Mouse (Mus musculus) G1E (cell line): Measurements from ENCODE around the gene Stab2. TPM values are rescaled to one million over a fixed set of nuclear protein-coding genes. Genes with fewer than 3 reads are reported as not detected.

Experiments used
- ATAC-seq: 2 replicates; pipeline ENCODE4 v1.8.0; 2016; ENCODE audit warnings: mild to moderate bottlenecking; ENCODE audit not compliant: insufficient number of reproducible peaks, poor library complexity, low FRiP score, severe bottlenecking; ENCODE audit errors: extremely low read depth
- DNase-seq: peaks from one replicate; pipeline ENCODE4 v3.0.0; 2012; ENCODE audit warnings: low spot score
- H3K27me3 ChIP-seq: 2 replicates; pipeline ENCODE4 v1.6.1; 2012; ENCODE audit warnings: mild to moderate bottlenecking, low read length, inconsistent platforms; ENCODE audit not compliant: insufficient read depth
- H3K36me3 ChIP-seq: replicated peaks from 2 replicates; pipeline ENCODE3; 2012; ENCODE audit warnings: mild to moderate bottlenecking, inconsistent platforms
- H3K4me1 ChIP-seq: 2 replicates; pipeline ENCODE4 v1.6.1; 2012; ENCODE audit warnings: low read depth, low read length, inconsistent platforms, mixed read lengths; ENCODE audit not compliant: insufficient read depth
- H3K4me3 ChIP-seq: 2 replicates; pipeline ENCODE4 v1.5.1; 2012; ENCODE audit warnings: low read depth, mild to moderate bottlenecking, inconsistent platforms, low read length, moderate library complexity, mixed read lengths
- H3K9me3 ChIP-seq: replicated peaks from 2 replicates; pipeline ENCODE4 v1.6.1; 2012; ENCODE audit warnings: inconsistent platforms
- CTCF ChIP-seq: IDR thresholded peaks from 2 replicates; pipeline ENCODE4 v1.5.1; 2012; ENCODE audit warnings: low read depth, low read length, inconsistent platforms, mixed read lengths
- GATA1 ChIP-seq: IDR thresholded peaks from 2 replicates; pipeline ENCODE4 v1.6.1; 2012; ENCODE audit warnings: borderline replicate concordance, low read length, inconsistent platforms, mixed read lengths
- GATA2 ChIP-seq: IDR thresholded peaks from 2 replicates; pipeline ENCODE4 v1.6.1; 2012; ENCODE audit warnings: low read depth, low read length, inconsistent platforms, borderline replicate concordance
- POLR2AphosphoS5 ChIP-seq: IDR thresholded peaks from 2 replicates; pipeline ENCODE4 v1.6.1; 2012; ENCODE audit warnings: low read depth, low read length, inconsistent platforms; ENCODE audit not compliant: insufficient replicate concordance
- TAL1 ChIP-seq: conservative IDR thresholded peaks from 2 replicates; pipeline ENCODE4 v1.6.1; 2012; ENCODE audit warnings: low read depth, low read length, inconsistent platforms, mixed read lengths
- polyA plus RNA-seq: library from polyadenylated mRNA; stranded (reverse); fragments of >175 nt; gene quantifications from 2 replicates; pipeline ENCODE4 v1.2.3, GENCODE M21; 2012
- total RNA-seq, 2 experiments: library from RNA; stranded (forward) in 1 of 2; stranded (reverse) in 1 of 2; fragments of 200-1000 nt in 1 of 2; fragments of >200 nt in 1 of 2; fragmentation: Nextera tagmentation in 1 of 2; gene quantifications; 2 replicates each; pipeline ENCODE4 v1.2.3; 2014 to 2017

Gene Stab2
- total and polyA plus RNA-seq, 3 experiments, result under 0.01 to 29.7 TPM; not detected in 1

- no peak for ATAC-seq
- Histone ChIP-seq H3K9me3 (peaks cover 2% of the 10 kb centered on the region; the same call in 1 of the 2 replicates), H3K27me3 (no peaks in the 10 kb centered on the region), H3K4me3 (no peak overlapping the region), H3K36me3 (no peaks in the 10 kb centered on the region), H3K4me1 (no peaks in the 10 kb centered on the region)
- DNase-seq, result no peak
- TF ChIP-seq TAL1 (no peak), POLR2AphosphoS5 (no peak), CTCF (no peak), GATA2 (no peak), GATA1 (no peak)
Observed at GRCm38 (mm10) chr10:86933180-86933695, 74.6 kb downstream of the Stab2 start.

- no peak for TF ChIP-seq GATA1
- TF ChIP-seq TAL1, result no peak
- TF ChIP-seq GATA2, result no peak
- no peak for TF ChIP-seq POLR2AphosphoS5
- TF ChIP-seq CTCF, result no peak
- Histone ChIP-seq H3K4me3 (no peak overlapping the region), H3K27me3 (no peaks in the 10 kb centered on the region), H3K4me1 (no peaks in the 10 kb centered on the region), H3K9me3 (no peaks in the 10 kb centered on the region), H3K36me3 (no peaks in the 10 kb centered on the region)
- ATAC-seq, result no peak
- DNase-seq, result no peak
Observed at GRCm38 (mm10) chr10:86923602-86924001, 84.2 kb downstream of the Stab2 start.

GRCm38 (mm10) chr10:86915595-86915994, 92.2 kb downstream of the Stab2 start:
- no peak for TF ChIP-seq GATA2
- no peak for TF ChIP-seq CTCF
- TF ChIP-seq TAL1, result no peak
- no peak for TF ChIP-seq POLR2AphosphoS5
- TF ChIP-seq GATA1, result no peak
- Histone ChIP-seq H3K27me3 (no peaks in the 10 kb centered on the region), H3K9me3 (no peaks in the 10 kb centered on the region), H3K36me3 (no peaks in the 10 kb centered on the region), H3K4me3 (no peak overlapping the region), H3K4me1 (no peaks in the 10 kb centered on the region)
- DNase-seq (no peak), ATAC-seq (no peak)

- Histone ChIP-seq H3K4me3 (no peak overlapping the region; the same call in 1 of the 2 replicates), H3K9me3 (peaks cover 7% of the 10 kb centered on the region), H3K27me3 (no peaks in the 10 kb centered on the region; the same call in 1 of the 2 replicates), H3K36me3 (no peaks in the 10 kb centered on the region), H3K4me1 (no peaks in the 10 kb centered on the region)
- no peak for DNase-seq
- ATAC-seq, result no peak
- TF ChIP-seq GATA1 (no peak), TAL1 (no peak), POLR2AphosphoS5 (no peak), GATA2 (no peak), CTCF (no peak)
Observed at GRCm38 (mm10) chr10:86908562-86908961, 99.3 kb downstream of the Stab2 start.

DNA sequence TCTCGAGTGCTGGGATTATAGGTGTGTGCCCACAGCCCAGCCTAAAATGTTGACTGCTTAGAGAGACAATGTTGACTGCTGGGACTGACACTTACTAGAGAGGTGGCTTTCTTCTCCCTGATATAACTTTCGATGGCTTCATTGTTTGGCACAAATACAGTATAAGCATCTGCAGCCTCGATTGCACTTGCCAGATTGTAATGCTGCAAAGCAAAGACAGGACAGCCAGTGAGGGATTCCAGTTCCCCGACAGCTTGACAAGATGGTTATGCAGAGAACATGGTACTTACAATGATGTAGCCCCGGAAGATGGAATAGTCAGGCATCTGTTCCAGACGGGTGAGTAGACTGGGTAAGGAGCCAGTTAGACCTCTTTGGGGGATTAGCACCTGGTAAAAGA, 100.8 kb downstream of the Stab2 start:
- ATAC-seq, result no peak
- TF ChIP-seq POLR2AphosphoS5 (no peak), GATA1 (no peak), TAL1 (no peak), CTCF (no peak)
- Histone ChIP-seq H3K36me3 (no peaks in the 10 kb centered on the region), H3K4me1 (no peaks in the 10 kb centered on the region), H3K27me3 (no peaks in the 10 kb centered on the region; the same call in 1 of the 2 replicates), H3K9me3 (peaks cover 7% of the 10 kb centered on the region), H3K4me3 (no peak overlapping the region)
- no peak for DNase-seq

GRCm38 (mm10) chr10:86895531-86895930, 112.3 kb downstream of the Stab2 start:
- H3K4me3 ChIP-seq, result no peak overlapping the region
- 0 out of 2 replicates have a peak, but pooled peaks cover 1% of the 10 kb centered on the region for H3K27me3 ChIP-seq
- ATAC-seq (no peak), DNase-seq (no peak)
- H3K9me3 ChIP-seq, result no peaks in the 10 kb centered on the region
- TF ChIP-seq CTCF (no peak), POLR2AphosphoS5 (no peak), TAL1 (no peak), GATA1 (no peak), GATA2 (no peak)
- H3K4me1 ChIP-seq, result no peaks in the 10 kb centered on the region
- no peaks in the 10 kb centered on the region for H3K36me3 ChIP-seq

DNA sequence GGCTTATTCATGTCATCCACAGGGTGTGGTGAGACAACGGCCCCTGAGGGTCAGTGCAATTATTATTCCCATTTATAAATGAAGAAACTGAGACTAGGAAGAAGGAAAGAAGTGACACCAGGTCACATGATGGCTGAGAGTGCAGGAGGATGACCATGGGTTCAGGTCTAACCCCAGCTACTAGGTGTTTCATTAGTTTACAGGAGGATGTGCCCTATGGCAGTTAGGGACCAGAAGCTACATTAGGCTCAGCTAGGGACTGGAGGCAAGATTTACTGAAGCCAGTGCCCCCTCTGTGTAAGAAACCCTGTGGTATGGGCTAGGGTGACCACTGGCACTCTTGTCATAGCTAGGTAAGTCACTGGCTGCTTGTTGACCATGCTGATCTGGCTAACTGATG, 116.8 kb downstream of the Stab2 start:
- no peaks in the 10 kb centered on the region for H3K36me3 ChIP-seq
- DNase-seq (no peak), ATAC-seq (no peak)
- H3K4me1 ChIP-seq, result no peaks in the 10 kb centered on the region
- no peak for TF ChIP-seq CTCF
- TF ChIP-seq POLR2AphosphoS5, result no peak
- no peak for TF ChIP-seq GATA1
- TF ChIP-seq GATA2, result no peak
- TF ChIP-seq TAL1, result no peak
- 0 out of 2 replicates have a peak, but pooled peaks cover 2% of the 10 kb centered on the region for H3K27me3 ChIP-seq
- no peaks in the 10 kb centered on the region for H3K9me3 ChIP-seq
- no peak overlapping the region for H3K4me3 ChIP-seq
